Mouse (Mus musculus) thymus, adult 2 months (tissue): Measurements from ENCODE around the gene Pus7. TPM values are rescaled to one million over a fixed set of nuclear protein-coding genes. Genes with fewer than 3 reads are reported as not detected.

Source experiments
- DNase-seq: peaks from one replicate; pipeline ENCODE4 v3.0.0; 2021
- H3K27ac ChIP-seq: fragments of 200-500 bp; 2 replicates; pipeline ENCODE4 v1.5.1; 2012; ENCODE audit warnings: low read length, control low read depth; ENCODE audit not compliant: control insufficient read depth, insufficient read depth
- H3K27me3 ChIP-seq: fragments of 200-500 bp; 2 replicates; pipeline ENCODE4 v1.6.1; 2012; ENCODE audit warnings: mild to moderate bottlenecking, low read length, moderate library complexity, mixed read lengths; ENCODE audit not compliant: control insufficient read depth, insufficient read depth
- H3K36me3 ChIP-seq: fragments of 200-500 bp; 2 replicates; pipeline ENCODE4 v1.6.1; 2012; ENCODE audit warnings: mild to moderate bottlenecking, low read length, moderate library complexity; ENCODE audit not compliant: control insufficient read depth, insufficient read depth
- H3K4me1 ChIP-seq: fragments of 200-500 bp; replicated peaks from 2 replicates; pipeline ENCODE4 v1.6.1; 2012; ENCODE audit warnings: low read length; ENCODE audit not compliant: control insufficient read depth, insufficient read depth
- H3K4me3 ChIP-seq: fragments of 200-500 bp; 2 replicates; pipeline ENCODE4 v1.5.1; 2012; ENCODE audit warnings: mild to moderate bottlenecking, low read length, control low read depth, moderate library complexity; ENCODE audit not compliant: control insufficient read depth, insufficient read depth
- CTCF ChIP-seq: fragments of 200-500 bp; IDR thresholded peaks from 2 replicates; pipeline ENCODE4 v1.5.1; 2012; ENCODE audit warnings: mild to moderate bottlenecking, control low read depth, low read length, moderate library complexity, borderline replicate concordance; ENCODE audit not compliant: control insufficient read depth, poor library complexity, insufficient read depth; ENCODE audit errors: extremely low read depth
- POLR2A ChIP-seq: fragments of 200-500 bp; IDR thresholded peaks from 2 replicates; pipeline ENCODE4 v1.6.1; 2012; ENCODE audit warnings: mild to moderate bottlenecking, low read length, control low read depth, moderate library complexity; ENCODE audit not compliant: control insufficient read depth, poor library complexity, insufficient read depth; ENCODE audit errors: extremely low read depth
- WGBS: fragments of 180-500 bp; shearing (Covaris S2); methylation state at CpG from one replicate; pipeline ENCODE4 v1.1.7; 2018; 5-methylcytosine and 5-hydroxymethylcytosine counted together
- polyA plus RNA-seq: library from polyadenylated mRNA; depleted of rRNA; stranded (reverse); fragments of >200 nt; gene quantifications from 2 replicates; pipeline ENCODE4 v1.2.3, GENCODE M21; 2012

Pus7 gene
- polyA plus RNA-seq, 1 experiment = 4.7 TPM

GRCm38 (mm10) chr5:23756368-23756767 lies 27.1 kb downstream of the Pus7 start:
- WGBS = 99% methylated on average over 4 of the region's 4 CpGs
- no peak overlapping the region for H3K27ac ChIP-seq
- no peaks in the 10 kb centered on the region for H3K27me3 ChIP-seq
- no peak for DNase-seq
- no peak for TF ChIP-seq CTCF
- TF ChIP-seq POLR2A = no peak
- H3K36me3 ChIP-seq = no peaks in the 10 kb centered on the region
- no peaks in the 10 kb centered on the region for H3K4me1 ChIP-seq
- H3K4me3 ChIP-seq = no peak overlapping the region

- no peak for TF ChIP-seq POLR2A
- TF ChIP-seq CTCF = no peak
- WGBS = 98% methylated on average over 9 of the region's 9 CpGs
- Histone ChIP-seq H3K4me3 (no peak overlapping the region), H3K27me3 (no peaks in the 10 kb centered on the region), H3K4me1 (no peaks in the 10 kb centered on the region), H3K36me3 (no peaks in the 10 kb centered on the region), H3K27ac (no peak overlapping the region)
- no peak for DNase-seq
Measured at GRCm38 (mm10) chr5:23755591-23755990, 27.9 kb downstream of the Pus7 start.

DNA sequence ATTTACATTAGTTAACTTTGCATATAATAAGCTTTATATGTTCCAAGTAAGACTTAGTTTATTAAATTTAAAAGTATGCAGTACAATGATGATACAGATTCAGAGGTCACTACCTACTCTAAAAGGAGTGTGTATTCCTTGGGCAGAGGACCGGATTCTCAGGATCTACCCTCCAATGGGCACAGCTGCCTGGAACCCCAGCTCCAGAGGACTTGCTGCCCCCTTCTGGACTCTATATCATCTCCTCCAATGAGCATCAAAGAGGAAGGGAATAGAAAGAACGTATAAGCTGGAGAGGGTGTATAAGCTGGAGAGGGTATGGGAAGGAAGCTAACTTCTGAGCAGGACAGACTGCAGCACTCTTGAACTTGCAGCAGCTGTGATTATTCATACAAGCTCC lies 33.6 kb downstream of the Pus7 start:
- Histone ChIP-seq H3K4me1 (no peaks in the 10 kb centered on the region), H3K27ac (no peak overlapping the region), H3K4me3 (no peak overlapping the region), H3K36me3 (no peaks in the 10 kb centered on the region), H3K27me3 (no peaks in the 10 kb centered on the region)
- WGBS = 89% methylated on average over 2 of the region's 2 CpGs
- no peak for DNase-seq
- no peak for TF ChIP-seq CTCF
- no peak for TF ChIP-seq POLR2A

- Histone ChIP-seq H3K4me1 (no peaks in the 10 kb centered on the region), H3K27me3 (no peaks in the 10 kb centered on the region), H3K4me3 (no peak overlapping the region), H3K36me3 (peaks cover 4% of the 10 kb centered on the region; the same call in 1 of the 2 replicates), H3K27ac (no peak overlapping the region)
- no peak for TF ChIP-seq CTCF
- TF ChIP-seq POLR2A = no peak
- no peak for DNase-seq
- 98% methylated on average over 12 of the region's 12 CpGs for WGBS
Measured at GRCm38 (mm10) chr5:23743261-23743660, 40.2 kb downstream of the Pus7 start.

DNA sequence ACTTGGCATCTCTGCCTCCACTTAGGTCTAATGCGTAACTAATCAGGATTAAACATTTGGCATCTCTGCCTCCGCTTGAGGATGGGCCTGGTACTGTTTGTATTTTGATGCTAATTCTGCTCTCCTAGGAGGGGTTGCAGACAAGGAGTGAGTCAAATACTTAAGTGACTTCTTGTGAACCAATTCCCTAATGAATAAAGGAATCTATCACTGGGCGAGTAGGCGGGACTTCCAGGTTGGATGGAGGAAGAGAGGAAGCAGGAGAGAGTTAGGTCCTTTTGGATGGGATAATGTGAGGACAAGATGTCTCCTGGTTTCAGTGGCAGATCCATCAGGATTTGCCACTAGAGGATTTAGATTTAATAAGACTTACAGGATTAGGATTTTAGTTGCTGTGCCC lies 46.4 kb downstream of the Pus7 start:
- Histone ChIP-seq H3K27ac (no peak overlapping the region), H3K4me1 (no peaks in the 10 kb centered on the region), H3K36me3 (no peaks in the 10 kb centered on the region), H3K27me3 (no peaks in the 10 kb centered on the region), H3K4me3 (no peak overlapping the region)
- DNase-seq = no peak
- no peak for TF ChIP-seq POLR2A
- TF ChIP-seq CTCF = no peak
- WGBS = 95% methylated on average over 4 of the region's 4 CpGs

DNA sequence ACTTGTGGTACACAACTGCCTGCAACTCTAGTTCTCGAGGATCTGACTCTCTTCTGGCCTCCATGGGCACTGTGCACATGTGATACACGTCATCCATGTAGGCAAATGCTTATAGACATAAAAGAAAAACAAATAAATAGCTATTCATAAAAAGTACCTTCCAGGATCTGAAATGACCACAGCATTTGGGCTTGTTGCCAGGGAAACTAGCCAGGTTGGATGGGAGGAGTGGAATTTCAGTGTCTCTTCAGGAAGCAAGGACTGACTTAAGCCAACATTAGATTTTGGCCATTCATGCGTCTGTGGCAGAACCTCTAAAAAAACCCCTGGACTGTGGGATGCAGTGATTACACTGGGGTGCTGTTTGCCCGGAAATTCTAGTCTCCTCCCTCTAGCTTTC lies 47.1 kb downstream of the Pus7 start:
- H3K27ac ChIP-seq = no peak overlapping the region
- DNase-seq = no peak
- no peaks in the 10 kb centered on the region for H3K27me3 ChIP-seq
- no peaks in the 10 kb centered on the region for H3K4me1 ChIP-seq
- no peak for TF ChIP-seq CTCF
- TF ChIP-seq POLR2A = no peak
- 85% methylated on average over 4 of the region's 4 CpGs for WGBS
- H3K4me3 ChIP-seq = no peak overlapping the region
- H3K36me3 ChIP-seq = no peaks in the 10 kb centered on the region

DNA sequence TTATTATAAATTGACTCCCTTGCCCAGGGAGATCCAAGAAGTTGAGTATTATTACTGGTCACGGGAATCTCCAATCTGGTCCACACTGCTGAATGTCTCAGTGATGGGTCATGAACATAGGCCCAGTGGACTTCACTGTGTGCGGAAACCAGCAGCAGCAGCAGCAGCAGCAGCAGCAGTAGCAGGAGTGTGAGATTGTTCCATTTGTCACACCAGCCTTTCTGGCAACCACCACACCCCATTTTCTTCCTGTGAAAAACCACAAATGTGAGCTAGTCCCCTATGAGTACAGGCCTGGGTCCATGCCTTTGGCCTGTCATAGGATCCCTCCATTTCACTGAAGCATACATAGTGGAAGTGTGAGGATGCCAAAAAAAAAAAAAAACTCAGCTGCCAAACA lies 61.6 kb downstream of the Pus7 start:
- no peak for DNase-seq
- Histone ChIP-seq H3K4me1 (peaks cover 4% of the 10 kb centered on the region), H3K36me3 (no peaks in the 10 kb centered on the region), H3K27ac (no peak overlapping the region), H3K4me3 (no peak overlapping the region), H3K27me3 (no peaks in the 10 kb centered on the region)
- 82% methylated on average over 2 of the region's 2 CpGs for WGBS
- no peak for TF ChIP-seq POLR2A
- no peak for TF ChIP-seq CTCF
